Mouse (Mus musculus): ENCODE measurements around the gene Sardh.

DNA sequence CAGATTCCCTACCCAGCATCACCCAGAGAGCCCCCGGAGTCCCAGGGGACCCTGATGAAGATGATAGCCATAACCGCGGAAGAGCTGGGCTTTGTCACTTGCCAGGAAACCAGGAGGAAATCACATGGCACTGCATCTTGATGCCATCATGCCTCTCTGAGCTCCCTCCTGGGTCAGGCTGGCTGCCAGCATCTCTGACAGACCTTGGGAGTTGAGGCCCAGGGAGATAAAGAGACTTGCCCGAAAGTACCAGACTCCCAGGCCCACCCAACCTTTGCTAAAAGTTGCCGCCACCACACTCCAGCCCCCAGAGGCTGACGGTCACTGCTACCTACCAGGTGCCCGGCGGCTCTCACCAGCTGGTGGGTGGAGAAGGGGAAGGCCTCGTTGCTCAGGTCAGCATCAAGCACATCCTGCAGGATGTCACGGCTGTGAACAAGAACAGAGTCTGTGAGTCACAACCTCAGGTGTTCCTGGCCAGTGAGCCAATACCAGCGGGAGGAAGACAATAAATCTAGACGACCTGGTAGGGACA, 37.4 kb downstream of the Sardh start:
- TF ChIP-seq POLR2A (IDR thresholded peaks at IDR 0.05; ENCODE audit: low read depth, low read length) (no peak), ZNF384 (IDR thresholded peaks at IDR 0.05; ENCODE audit: low read depth, low read length) (no peak), POLR2AphosphoS2 (IDR thresholded peaks at IDR 0.05; ENCODE audit: low read depth, low read length) (no peak), ELF1 (IDR thresholded peaks at IDR 0.05; ENCODE audit: low read depth, low read length) (no peak), CTCF (conservative IDR thresholded peaks at IDR 0.05 in 1 of 2, IDR thresholded peaks at IDR 0.05 in 1 of 2; ENCODE audit: low read depth in 2 of 2, low read length in 2 of 2) (no peak), GABPA (IDR thresholded peaks at IDR 0.05; ENCODE audit: insufficient replicate concordance, low read depth, low read length) (no peak), NRF1 (IDR thresholded peaks at IDR 0.05; ENCODE audit: low read depth, low read length) (no peak)
